Mouse (Mus musculus): ENCODE measurements at regions not wholly inside any gene's neighbourhood (a gene's known extent, or its start where the extent isn't known, plus 50 kb on each side); places are given as distances from the start of the nearest gene placed in this dataset.

DNA sequence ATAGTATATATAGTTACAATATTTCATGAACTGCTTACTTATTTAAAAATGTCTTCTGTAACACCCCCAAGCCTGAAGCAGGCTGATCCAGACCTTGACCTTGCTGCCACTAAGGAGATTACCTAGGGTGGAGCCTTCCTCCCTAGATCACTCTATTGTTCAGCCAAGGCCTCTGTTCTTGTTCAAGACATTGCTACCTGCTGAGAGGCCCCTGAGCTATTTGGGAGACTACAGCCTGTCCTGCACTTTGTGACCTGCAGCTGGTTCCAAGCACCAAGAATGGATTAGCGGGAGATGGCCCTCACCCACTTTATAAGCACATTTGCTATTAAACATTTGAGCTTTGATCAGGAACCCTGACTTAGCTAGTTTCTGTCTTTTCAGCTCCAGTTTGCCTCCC lies 361.7 kb upstream of the Slitrk6 start:
- no peak for TF ChIP-seq POLR2AphosphoS2 (IDR thresholded peaks at IDR 0.05; ENCODE audit: low read depth, low read length)
- no peak for TF ChIP-seq CTCF (conservative IDR thresholded peaks at IDR 0.05 in 1 of 2, IDR thresholded peaks at IDR 0.05 in 1 of 2; ENCODE audit: low read depth in 2 of 2, low read length in 2 of 2)
- TF ChIP-seq JUND (conservative IDR thresholded peaks at IDR 0.05; ENCODE audit: low read depth, low read length), result no peak
- no peak for TF ChIP-seq POLR2A (IDR thresholded peaks at IDR 0.05; ENCODE audit: low read depth, low read length)
- no peak for TF ChIP-seq ELF1 (IDR thresholded peaks at IDR 0.05; ENCODE audit: low read depth, low read length)
- no peak for TF ChIP-seq ZNF384 (IDR thresholded peaks at IDR 0.05; ENCODE audit: low read depth, low read length)
- no peak for TF ChIP-seq ETS1 (conservative IDR thresholded peaks at IDR 0.05; ENCODE audit: low read depth, low read length)

Data from CH12.LX (cell line).